Mouse (Mus musculus) cerebellum, postnatal 10 days (tissue): ENCODE results near the gene Cdiptos.

ENCODE experiments used
- DNase-seq, 2 experiments: peaks; one replicate each; pipeline ENCODE4 v3.0.0; 2021; ENCODE audit warnings: mixed read lengths in 2 of 2

Cdiptos gene

GRCm38 (mm10) chr7:126975950-126976866 lies at the start of gene Cdiptos:
Cdiptos (minus strand) TSS chr7:126976098.
- DNase-seq = peak; percentile 99 to 100

DNA sequence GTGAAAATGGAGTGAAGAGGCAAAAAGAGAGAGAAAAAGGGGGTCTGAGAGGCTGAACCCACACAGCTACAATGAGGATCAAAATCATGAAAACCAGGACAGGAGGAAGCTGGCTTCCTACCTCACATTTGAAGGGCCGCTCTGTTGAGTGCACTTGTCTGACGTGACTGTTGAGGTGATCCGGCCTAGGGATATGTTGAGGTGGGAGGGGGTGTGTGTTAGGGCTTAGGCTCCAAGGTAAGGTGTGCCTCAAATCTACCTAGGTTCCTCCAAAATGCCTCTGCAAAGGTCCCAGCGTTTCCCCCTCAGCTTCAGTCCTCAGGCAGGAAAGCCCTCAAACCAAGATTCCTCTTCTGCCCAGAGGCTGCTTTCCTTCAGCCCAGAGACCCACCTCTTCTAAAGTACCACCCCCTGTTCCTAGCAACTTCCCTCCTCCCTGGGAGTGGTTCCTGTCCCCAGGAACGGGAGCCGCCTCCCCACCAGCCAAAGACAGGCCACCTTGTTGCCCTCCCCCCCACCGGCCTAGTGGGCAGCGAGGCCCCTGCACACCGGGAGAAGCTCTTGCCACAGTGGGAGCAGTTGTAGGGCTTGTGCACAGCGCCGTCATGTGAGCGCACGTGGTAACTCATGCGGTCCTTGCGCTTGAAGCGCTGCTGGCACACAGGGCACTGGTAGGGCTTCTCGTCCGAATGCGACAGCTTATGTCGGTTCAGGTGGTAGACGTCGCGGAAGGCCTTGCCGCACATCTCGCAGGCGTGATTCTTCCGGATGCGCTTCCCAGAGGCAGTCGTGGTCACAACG lies 49.1 kb upstream of the Cdiptos start:
- peak; percentile 88 to 90 for DNase-seq

DNA sequence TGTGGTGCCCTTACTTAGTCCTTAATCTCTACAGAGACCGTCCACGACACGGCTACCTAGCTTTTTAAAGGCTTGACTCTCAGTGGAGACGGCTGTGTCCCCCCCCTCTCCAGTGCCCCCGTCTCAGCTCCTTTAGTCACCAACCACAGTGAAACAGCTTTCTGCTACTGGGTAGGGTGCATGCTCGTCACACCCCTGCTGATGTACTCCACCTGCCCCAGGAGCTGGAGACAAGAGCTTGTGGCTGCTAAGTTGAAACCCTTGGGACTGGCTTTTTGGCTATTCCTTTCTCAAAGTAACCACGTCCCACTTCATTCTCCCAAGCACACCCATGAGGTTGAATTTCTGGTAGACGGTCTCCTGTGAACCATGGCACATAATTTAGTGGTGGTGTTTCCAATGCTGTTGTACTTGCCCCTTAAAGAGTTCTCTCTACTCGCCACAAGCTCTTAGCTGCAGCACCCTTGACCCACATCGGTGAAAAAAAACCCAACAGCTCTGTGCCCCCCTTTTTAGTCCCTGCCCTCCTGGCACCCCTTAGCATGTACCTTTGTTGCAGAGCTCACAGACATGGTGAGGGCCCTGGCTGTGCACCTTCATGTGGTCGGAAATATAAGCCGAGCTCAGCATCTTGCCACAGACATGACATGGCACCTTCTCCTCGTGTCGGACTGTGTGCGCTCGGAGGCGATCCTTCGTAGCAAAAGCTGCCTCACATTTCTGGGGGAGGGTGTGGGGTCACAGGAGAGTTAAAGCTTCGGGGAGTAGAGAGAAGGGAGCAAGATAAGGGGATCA lies 48.2 kb upstream of the Cdiptos start:
- peak in 1 of 2 experiments; percentile 38 for DNase-seq

GRCm38 (mm10) chr7:127023272-127023691 lies 47.4 kb upstream of the Cdiptos start:
- DNase-seq = peak in 1 of 2 experiments; percentile 45

DNA sequence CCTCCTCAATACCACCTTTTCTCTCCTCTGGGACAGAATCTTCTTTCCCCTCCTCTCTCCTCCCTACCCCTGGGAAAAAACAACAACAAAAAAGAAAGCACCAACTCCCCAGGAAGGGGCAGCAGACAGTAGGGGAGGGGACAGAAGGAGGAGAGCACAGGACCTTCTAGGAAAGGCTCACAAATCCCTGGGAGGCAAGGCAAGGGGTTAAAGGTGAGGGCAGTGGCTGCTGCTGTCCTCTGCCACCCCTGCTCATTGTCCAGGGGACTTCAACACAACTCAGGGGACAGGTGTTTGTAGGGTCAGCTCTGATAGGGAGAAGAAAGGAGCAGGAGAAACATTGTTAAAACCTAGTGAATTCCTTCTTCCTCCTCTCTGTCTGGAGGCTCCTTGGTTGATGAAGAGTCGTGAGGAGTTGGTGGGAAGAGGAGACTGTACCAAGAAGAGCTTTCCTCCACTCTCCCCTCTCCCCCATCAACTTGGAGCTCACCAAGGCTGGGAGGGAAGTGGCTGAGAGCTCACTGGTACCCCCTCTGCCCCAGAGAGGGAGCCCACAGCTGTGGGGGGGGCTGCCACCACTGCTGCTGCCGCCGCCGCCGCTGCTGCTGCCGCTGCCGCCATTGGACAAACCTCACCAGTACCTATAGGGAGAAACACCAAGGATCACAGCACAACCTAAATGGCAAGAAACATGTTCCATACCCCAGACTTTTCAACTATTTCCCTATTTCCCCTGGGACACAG lies 46.8 kb upstream of the Cdiptos start:
- DNase-seq = peak in 1 of 2 experiments; percentile 17

GRCm38 (mm10) chr7:127021563-127022527 lies 45.9 kb upstream of the Cdiptos start:
- DNase-seq = peak in 1 of 2 experiments; percentile 13

- peak; percentile 85 to 87 for DNase-seq
Measured at GRCm38 (mm10) chr7:127020901-127021562, 45.1 kb upstream of the Cdiptos start, which contains the start of the genes Gm42742 and Prrt2. Gm42742 (minus strand) TSS chr7:127021097. Prrt2 (minus strand) TSS chr7:127021211.

DNA sequence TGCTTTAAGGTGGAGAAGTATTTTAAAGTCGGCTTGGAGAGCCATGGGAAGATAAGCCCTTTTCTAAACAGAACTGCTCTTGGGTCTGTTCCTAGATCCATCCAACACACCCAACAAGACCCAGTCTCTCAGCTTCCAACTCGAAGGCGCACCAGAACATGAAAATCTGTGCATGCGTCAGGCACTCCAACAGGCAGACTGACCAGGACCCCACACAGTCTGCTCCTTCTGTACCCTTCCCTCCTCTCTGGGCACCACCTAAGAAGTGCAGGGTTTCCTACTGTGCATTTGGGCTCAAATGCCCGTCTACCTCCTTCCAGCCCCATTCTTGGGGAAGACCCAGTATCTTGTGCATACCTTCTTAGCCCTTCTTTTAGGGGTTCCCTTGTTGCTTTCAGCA lies 44.6 kb upstream of the Cdiptos start:
- DNase-seq = no peak

DNA sequence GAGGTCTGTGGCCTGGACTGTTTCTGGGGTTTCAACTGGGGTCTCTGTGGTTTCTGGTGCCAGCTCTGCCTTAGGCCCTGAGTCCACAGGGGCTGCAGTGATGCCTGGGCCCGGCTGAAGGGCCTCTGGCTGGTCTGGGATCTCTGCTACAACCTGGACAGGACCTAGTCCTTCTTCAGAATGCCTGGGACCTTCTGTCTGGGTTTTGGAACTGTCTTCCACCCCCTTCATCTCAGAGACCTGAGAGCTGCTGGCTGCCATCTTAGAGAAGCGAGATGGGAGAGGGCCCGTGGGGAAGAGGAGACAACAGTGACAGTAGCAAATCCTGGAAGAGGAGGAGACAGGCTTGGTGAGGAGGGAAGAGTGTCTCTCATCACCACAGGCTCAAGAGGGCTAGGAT lies 44.1 kb upstream of the Cdiptos start:
- DNase-seq = peak in 1 of 2 experiments; percentile 51

GRCm38 (mm10) chr7:127019306-127019960 lies 43.5 kb upstream of the Cdiptos start:
- DNase-seq = no peak

DNA sequence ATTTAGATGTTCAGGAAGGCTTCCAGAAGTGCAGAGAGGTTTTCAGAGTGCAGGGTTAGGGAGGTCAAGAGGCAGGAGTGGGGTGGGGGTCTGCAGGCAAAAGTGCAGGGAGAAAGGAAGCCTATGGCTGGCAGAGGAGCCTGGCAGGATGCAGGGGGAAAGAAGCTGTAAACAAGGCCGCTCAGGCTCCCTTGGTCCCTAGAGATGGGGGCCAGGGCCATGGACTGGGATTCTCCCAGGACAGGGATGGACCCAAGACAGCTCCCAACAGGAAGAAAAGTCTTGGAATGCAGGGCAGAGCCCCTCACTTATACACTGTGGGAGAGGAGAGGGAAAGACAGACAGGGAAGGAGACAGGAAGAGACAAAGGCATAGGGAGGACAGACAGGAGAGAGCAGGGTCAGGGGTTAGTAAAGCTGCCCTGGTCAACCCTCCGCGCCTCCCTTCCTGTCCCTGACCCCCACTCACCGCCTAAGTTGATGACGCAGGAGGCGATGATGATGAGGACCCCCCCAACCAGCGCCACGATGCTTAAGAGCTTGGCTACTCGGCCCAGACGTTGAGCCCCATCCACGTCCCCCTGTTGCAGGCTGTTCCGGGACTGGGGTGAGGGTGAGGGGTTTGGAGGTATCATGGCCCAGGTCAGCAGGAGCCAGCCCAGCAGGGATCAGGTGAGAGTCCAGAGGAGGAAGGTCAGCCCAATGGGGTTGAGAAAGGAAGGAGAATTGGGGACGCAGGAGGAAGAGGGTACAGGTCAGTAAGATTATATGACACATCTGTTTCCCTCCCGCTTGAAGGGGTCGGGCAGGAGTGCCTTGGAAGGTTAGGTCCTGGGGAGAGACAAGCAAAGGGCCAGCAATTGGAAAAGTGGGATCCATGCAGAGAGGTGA lies 42.8 kb upstream of the Cdiptos start:
- peak in 1 of 2 experiments; percentile 30 for DNase-seq

DNA sequence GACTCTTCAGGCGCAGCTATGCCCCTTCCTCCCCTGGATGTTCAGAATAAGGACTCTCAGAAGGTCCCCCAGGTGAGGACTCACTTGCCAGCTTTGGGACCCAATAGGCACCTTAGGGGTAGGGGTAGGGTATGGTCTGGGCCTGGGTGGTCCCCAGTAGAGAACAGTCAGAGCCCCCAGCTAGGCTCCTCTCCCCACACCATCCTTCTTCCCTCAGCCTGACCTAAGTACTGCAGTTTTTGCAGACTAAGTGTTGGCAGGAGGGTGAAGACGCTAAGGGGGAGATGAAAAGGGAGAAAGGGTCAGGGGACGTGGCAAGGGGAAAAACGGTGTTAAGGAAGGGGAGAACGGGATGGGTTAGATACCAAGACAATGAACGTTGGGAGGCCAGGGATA lies 42.0 kb upstream of the Cdiptos start:
- DNase-seq = peak in 1 of 2 experiments; percentile 31

DNA sequence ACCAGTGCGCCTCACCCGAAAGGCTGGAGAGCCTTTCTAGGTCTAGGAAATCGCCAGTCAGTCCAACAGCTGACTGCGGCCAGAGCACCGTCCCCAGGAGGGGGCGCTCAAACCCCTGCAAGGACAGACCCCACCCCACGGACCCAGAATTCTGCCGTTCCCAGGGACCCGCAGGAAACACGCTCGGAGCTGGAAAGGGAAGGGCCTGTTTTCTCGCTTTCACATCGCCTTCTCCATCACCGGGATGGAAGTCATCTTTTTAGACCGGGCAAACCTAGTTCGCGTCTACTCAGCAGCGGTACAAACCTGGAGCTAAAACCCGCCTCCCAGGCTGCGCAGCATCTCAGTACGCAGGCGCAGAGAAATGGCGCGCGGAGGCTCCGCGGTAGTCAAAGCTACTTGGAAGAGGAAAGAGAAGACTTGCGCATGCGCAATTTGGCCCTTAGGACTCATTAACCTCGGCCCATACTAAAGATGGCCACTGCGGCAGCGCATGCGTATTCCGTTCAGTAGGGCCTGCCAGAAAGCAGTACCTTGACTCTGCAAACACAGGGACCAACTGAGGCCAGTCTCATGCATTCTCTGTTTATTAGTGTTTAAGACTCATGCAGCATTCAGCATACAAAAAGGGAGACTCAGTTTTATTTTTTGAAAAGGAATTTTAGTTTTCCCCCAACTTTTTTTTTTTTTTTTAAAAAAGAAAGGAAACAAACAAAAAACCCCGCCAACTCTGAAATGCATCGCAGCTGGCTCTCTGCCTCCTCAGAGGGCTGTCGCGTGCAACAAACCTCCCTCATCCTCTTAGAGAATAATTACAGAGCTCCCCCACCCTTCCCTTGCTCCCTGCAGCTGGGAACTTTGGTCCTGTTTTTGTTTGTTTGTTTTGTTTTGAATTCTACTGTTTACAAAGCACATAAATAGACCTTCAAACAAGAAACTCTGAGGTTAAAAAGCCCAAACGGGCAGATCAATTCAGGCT lies 41.4 kb upstream of the Cdiptos start, which contains the start of gene Pagr1a:
Gene Pagr1a, minus strand, starts transcription at position 382 of the 979 bp plus-strand sequence.
- peak; percentile 98 for DNase-seq

GRCm38 (mm10) chr7:127016486-127016938 lies 40.6 kb upstream of the Cdiptos start:
- DNase-seq = peak; percentile 77 to 79

DNA sequence TGATC lies 40.4 kb upstream of the Cdiptos start, which contains the start of gene Pagr1b:
Gene Pagr1b, minus strand, starts transcription at position 4 of the 5 bp plus-strand sequence.
- DNase-seq = no peak

GRCm38 (mm10) chr7:127016081-127016480 lies 40.2 kb upstream of the Cdiptos start:
- DNase-seq = peak; percentile 69 to 76

DNA sequence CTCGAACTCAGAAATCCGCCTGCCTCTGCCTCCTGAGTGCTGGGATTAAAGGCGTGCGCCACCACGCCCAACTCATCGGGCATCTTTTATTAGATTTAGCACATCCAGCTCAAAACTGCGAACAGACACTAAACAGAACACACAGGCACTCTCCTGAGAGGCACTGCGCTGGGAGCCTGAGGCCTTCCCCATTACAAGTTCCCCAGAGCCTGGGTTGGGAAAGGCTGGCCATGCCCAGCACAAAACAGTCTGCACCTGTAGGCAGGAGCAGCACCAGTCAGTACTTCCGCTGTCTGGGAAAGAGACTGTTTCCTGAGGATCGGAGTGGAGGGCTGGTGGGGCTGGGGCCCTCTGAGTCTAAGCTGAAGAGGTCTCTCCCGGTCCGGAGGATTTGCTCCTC lies 39.1 kb upstream of the Cdiptos start:
- no peak for DNase-seq
